Mouse (Mus musculus) activated CD4-positive, CD25-positive, alpha-beta regulatory T cell (primary cell): ENCODE data around the gene Kdm8. TPM values are rescaled to one million over a fixed set of nuclear protein-coding genes. Genes with fewer than 3 reads are reported as not detected.

Source experiments
- polyA plus RNA-seq, 2 experiments: library from polyadenylated mRNA; unstranded; fragments of 100-300 nt; shearing (Covaris generic); gene quantifications; one replicate each; pipeline ENCODE4 v1.2.1; 2017

The Kdm8 gene
- 1 to 10 TPM; 5.4 to 6.5 TPM for polyA plus RNA-seq

DNA sequence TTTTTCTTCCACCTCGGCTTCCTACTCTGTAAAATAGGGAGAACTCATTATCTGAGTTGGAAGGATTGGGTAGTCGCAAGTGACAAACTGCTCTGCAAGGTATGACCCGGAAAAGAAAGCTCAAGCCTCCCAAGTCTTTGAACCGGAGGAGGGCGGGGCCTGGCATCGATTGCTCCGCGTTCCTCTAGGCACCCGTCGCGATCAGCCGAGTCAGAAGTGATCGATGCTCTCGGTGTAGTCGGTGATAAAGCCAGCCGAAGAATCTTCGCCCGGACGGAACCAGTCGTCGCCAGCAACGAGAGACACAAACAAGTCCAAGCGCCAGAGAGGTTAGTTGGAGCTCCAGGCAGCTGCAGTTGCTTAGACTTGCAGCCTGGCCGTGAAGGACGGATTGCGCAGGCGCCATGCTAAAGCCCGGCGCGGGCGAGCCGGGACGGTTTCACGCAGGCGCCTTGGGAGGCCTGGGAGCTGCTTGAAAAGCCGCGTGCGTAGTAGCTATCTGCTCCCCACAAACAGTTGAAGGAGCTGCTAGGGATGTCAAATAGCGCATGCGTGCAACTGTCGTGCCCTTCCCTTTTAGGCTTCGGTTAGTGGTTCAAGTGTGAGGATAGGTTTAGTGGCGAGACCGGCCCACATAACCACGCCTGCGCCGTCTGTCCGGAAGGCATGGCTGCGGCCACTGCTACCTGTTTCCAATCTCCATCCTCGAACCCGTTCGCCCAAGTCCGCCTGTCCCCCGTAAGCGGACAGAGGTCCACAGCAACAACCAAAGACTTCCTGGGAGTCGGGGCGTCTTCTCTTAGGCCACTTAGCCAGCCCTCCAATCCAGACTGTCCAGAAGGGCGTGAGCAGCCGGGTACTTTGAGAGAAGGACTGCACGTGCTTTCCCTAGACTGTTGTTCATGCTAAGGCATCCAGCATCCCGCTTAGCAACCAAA, at the start of gene Kdm8:
Kdm8 (plus strand) TSS at position 213 of the 938 bp plus-strand sequence.

DNA sequence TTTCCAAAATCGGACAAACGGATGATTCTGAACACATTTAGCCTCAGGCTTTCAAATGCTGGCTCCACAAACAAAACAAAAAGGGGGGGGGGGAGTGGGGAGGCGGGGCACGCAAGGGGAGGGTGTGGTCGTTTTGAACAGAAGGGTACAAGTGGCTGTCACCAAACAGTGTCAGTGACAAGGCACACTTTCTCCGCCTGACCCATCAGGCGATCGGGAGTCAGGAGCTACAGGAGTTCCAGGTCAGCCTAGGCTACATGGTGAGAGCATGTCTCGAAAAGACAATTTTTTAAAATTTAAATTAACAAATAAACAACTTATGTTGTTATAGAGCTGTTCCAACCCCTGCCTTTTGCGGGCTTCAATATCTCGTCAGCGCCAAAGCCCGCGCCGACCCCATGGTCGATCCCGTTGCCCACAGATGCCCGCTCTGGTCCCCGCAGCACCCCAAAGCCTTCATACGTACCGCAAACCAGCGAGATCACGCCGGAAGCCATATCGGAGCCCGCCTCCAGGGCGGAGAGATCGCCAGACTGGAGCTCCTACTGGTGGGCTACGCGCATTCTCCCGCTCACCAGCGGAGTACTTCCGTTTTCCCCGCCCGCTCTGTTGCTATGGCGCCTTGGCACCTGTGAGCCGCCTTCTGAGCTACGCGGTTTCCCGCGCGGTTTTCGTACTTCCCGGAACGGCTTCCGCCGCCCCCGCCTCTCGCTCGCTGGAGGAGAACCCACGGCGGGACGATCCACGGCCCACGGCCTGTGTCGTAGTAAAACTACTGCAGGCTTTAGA, 46.7 kb downstream of the Kdm8 start, which contains the start of gene Nsmce1:
Nsmce1 (minus strand) TSS at position 650 of the 789 bp plus-strand sequence.

Other genes with a start within 250 kb of the Kdm8 start
- 100 to 1,000 TPM; 138 to 190 TPM for gene Nsmce1, start 46.9 kb downstream of the Kdm8 start, polyA plus RNA-seq
- gene Il4ra, start 107.4 kb downstream of the Kdm8 start, polyA plus RNA-seq = 100 to 1,000 TPM; 145 to 198 TPM
- 100 to 1,000 TPM; 166 to 267 TPM for gene Il21r, start 158.8 kb downstream of the Kdm8 start, polyA plus RNA-seq